Mouse (Mus musculus) midbrain, embryonic 15.5 days (tissue): Measurements from ENCODE around the gene Mark4. TPM values are rescaled to one million over a fixed set of nuclear protein-coding genes. Genes with fewer than 3 reads are reported as not detected.
A peak's percentile ranks its signal among the peaks of the same experiment; 100 is the strongest.

ENCODE experiments used
- ATAC-seq: fragments of 200-750 bp; cut with Nextera tagmentation; replicated peaks from 2 replicates; pipeline ENCODE4 v1.8.0; 2017; ENCODE audit warnings: moderate TSS enrichment
- H3K27ac ChIP-seq: fragments of 300-500 bp; sonication (generic); 2 replicates; pipeline ENCODE4 v1.5.1; 2015; ENCODE audit warnings: mild to moderate bottlenecking, inconsistent platforms
- H3K27me3 ChIP-seq: fragments of 300-500 bp; sonication (generic); replicated peaks from 2 replicates; pipeline ENCODE4 v1.6.1; 2015; ENCODE audit warnings: inconsistent platforms
- H3K36me3 ChIP-seq: fragments of 300-500 bp; sonication (generic); replicated peaks from 2 replicates; pipeline ENCODE4 v1.6.1; 2015; ENCODE audit warnings: inconsistent platforms
- H3K4me1 ChIP-seq: fragments of 300-500 bp; sonication (generic); 2 replicates; pipeline ENCODE4 v1.6.1; 2015; ENCODE audit warnings: inconsistent platforms
- H3K4me2 ChIP-seq: fragments of 300-500 bp; sonication (generic); 2 replicates; pipeline ENCODE4 v1.6.1; 2015; ENCODE audit warnings: inconsistent platforms, mild to moderate bottlenecking, moderate library complexity
- H3K4me3 ChIP-seq: fragments of 300-500 bp; sonication (generic); 2 replicates; pipeline ENCODE4 v1.5.1; 2015; ENCODE audit warnings: mild to moderate bottlenecking, inconsistent platforms
- H3K9ac ChIP-seq: fragments of 300-500 bp; sonication (generic); 2 replicates; pipeline ENCODE4 v1.6.1; 2015; ENCODE audit warnings: mild to moderate bottlenecking, inconsistent platforms
- H3K9me3 ChIP-seq: fragments of 300-500 bp; sonication (generic); 2 replicates; pipeline ENCODE4 v1.6.1; 2016; ENCODE audit warnings: inconsistent platforms
- WGBS: fragments of 180-500 bp; shearing (Covaris S2); methylation state at CpG from one replicate; pipeline ENCODE4 v1.1.7; 2015; ENCODE audit warnings: mixed read lengths; 5-methylcytosine and 5-hydroxymethylcytosine counted together
- polyA plus RNA-seq: library from polyadenylated mRNA; unstranded; fragments of >200 nt; fragmentation: Nextera tagmentation; extraction: Ambion mirVana; gene quantifications from 2 replicates; pipeline ENCODE4 v1.2.1, GENCODE M21; 2015

The Mark4 gene
- polyA plus RNA-seq, 1 experiment from 2014 or later, result 20.6 TPM

DNA sequence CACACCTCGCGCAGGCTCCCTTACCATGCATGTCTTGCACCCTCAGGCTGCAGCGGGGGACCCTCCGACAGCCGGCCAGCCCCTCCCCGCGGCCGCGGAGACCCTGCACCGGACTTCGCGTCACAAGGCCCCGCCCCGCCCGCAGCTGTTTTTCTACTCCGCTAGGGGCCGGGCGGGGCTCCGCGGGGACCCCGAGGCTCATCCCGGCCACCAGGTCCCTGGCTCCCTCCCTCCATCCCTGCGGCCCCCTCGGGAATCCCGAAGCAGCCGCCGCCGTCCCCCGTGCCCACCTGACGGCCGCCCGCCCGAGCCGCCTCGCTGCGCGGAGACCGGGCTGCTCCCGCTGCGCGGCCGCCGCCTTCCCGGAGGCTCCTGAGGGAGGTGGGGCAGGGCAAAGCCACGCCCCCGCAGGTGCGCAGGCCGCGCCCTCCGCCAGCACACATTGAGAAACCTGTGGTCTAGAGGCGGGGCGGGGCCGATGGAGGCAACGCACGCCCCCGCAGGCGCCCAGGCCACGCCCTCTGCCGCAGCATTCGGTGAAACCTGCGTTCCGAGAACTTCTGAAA is 54.8 kb downstream of the Mark4 start, which contains the start of gene Klc3:
Gene Klc3 (minus strand): TSS at position 374 of the 566 bp plus-strand sequence.
- Histone ChIP-seq H3K27ac (no peak within 1 kb of the TSS), H3K9ac (peak within 1 kb of the TSS; percentile 48), H3K4me3 (peak within 1 kb of the TSS; percentile 50), H3K36me3 (no peaks in the 10 kb centered on the region), H3K9me3 (no peaks in the 10 kb centered on the region), H3K4me2 (peak within 1 kb of the TSS; percentile 95), H3K4me1 (peaks cover 14% of the 10 kb centered on the region), H3K27me3 (peaks cover 45% of the 10 kb centered on the region)
- ATAC-seq, result no peak
- under 1% methylated on average over 59 of the region's 62 CpGs for WGBS

DNA sequence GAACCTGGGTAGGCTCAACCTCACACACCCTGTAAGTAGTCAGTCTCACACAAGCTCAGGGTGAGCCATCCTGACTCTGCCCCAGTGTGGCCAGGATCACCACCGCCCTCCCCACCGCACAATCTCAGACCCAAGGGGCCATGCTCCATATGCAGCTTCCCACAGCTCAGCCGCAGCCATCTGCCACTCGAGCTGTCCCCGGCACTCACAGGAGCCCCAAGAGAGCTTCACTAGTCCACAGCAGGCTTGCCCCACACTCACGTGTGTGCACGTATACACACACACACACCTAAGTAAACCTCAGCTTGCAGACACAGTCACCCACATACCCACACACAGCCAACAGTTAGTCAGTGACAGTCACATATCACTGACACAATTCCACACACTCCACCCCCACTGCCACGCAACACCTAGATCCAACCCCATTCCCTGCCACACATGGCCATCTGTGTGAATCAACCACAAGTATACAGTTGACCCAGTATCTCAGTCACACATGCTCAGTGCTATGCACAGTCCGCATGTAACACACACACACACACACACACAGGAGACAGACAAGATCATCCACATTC is 56.0 kb downstream of the Mark4 start:
- Histone ChIP-seq H3K4me2 (no peak overlapping the region), H3K27me3 (peaks cover 45% of the 10 kb centered on the region), H3K27ac (no peak overlapping the region), H3K9ac (no peak overlapping the region), H3K36me3 (no peaks in the 10 kb centered on the region), H3K4me1 (peaks cover 14% of the 10 kb centered on the region), H3K4me3 (no peak overlapping the region), H3K9me3 (no peaks in the 10 kb centered on the region)
- WGBS, result 65% methylated on average over 9 of the region's 9 CpGs
- no peak for ATAC-seq

DNA sequence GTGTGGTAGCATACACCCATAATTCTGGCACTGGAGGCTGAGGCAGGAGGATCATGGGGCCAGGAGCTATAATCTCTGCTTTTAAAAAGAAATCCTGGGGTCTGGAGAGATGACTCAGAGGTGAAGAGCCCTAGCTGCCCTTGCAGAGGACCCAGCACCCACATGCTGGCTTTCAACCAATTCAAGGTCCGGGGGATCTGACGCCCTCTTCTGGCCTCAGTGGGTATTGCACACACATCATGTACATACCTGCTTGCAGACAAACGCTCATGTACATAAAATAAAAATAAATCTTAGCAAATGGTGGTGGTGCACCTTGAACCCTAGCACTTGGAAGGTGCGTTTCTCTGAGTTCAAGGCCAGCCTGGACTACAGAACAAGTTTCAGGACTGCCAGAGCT is 57.7 kb downstream of the Mark4 start:
- WGBS, result 89% methylated on average over 4 of the region's 4 CpGs
- Histone ChIP-seq H3K36me3 (no peaks in the 10 kb centered on the region), H3K4me2 (no peak overlapping the region), H3K27me3 (peaks cover 41% of the 10 kb centered on the region), H3K4me1 (peaks cover 14% of the 10 kb centered on the region), H3K27ac (no peak overlapping the region), H3K9me3 (no peaks in the 10 kb centered on the region), H3K9ac (no peak overlapping the region), H3K4me3 (no peak overlapping the region)
- ATAC-seq, result no peak

DNA sequence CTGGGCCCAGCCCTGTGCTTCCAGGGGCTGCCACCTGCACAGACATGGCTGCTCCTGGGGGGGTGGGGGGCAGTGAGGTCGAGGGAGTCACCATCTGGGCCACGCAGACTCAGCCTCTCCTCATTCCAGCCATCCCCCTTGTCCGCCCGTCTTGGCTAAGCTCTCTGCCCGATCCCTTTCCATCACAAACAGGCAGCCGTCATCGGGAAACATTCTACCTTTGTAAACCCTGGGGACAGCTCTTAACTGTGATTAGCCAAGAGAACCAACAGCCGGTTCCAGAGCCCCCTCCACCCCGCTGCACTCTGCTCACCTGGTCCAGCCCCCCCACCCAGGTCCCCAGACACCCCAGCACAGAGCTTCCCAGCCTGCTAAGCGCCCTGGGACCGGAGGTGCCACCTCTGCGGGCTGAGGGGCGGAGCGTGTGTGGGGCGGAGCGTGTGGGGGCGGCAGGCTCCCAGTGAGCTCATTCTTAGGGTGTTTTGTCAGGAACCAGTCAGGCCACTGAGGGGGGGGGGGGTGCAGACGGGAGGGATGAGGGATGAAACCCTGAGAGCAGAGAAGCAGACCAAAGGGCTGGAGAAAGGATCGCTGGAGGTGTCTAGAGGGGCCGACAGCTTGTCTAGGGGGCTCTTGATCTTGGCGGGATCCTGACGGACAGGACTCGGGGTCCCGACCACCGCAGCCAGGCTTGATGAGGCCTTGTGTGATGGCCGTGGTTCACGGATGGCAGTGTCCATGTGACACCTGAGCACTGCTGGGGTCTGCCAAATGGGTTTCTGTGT is 58.9 kb downstream of the Mark4 start:
- no peak overlapping the region for H3K9ac ChIP-seq
- no peaks in the 10 kb centered on the region for H3K9me3 ChIP-seq
- H3K27me3 ChIP-seq, result peaks cover 35% of the 10 kb centered on the region
- H3K4me3 ChIP-seq, result peak overlapping the region; percentile 15; the same call in 1 of the 2 replicates
- peaks cover 6% of the 10 kb centered on the region; the same call in 1 of the 2 replicates for H3K36me3 ChIP-seq
- H3K4me1 ChIP-seq, result peaks cover 14% of the 10 kb centered on the region
- no peak; the same call in 1 of the 2 replicates for ATAC-seq
- H3K27ac ChIP-seq, result no peak overlapping the region
- H3K4me2 ChIP-seq, result peak overlapping the region; percentile 43
- 2% methylated on average over 25 of the region's 27 CpGs for WGBS

DNA sequence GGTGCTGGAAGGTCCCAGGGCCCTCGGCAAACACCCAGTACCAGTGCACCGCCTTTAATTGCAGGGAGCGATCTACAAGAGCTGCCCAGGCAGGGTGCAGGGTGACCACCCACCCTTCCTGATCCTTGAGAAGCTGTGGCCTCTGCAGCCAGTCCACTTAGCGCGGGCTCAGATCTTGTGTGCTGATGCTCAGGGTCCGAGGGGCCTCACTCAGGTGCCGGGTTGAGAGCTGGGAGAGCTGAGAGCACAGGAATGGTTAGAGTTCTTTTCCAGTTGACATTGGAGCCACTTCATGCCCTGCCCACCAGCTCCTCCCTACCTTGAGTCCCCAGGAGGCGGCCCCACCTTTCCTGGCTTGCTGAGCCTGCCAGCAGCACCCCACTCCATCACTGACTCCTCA is 64.1 kb downstream of the Mark4 start:
- Histone ChIP-seq H3K9ac (no peak overlapping the region), H3K27ac (no peak overlapping the region), H3K36me3 (peaks cover 51% of the 10 kb centered on the region), H3K4me2 (no peak overlapping the region), H3K27me3 (peaks cover 4% of the 10 kb centered on the region; the same call in 1 of the 2 replicates), H3K4me3 (no peak overlapping the region), H3K4me1 (no peaks in the 10 kb centered on the region), H3K9me3 (no peaks in the 10 kb centered on the region)
- 91% methylated on average over 8 of the region's 8 CpGs for WGBS
- no peak for ATAC-seq

DNA sequence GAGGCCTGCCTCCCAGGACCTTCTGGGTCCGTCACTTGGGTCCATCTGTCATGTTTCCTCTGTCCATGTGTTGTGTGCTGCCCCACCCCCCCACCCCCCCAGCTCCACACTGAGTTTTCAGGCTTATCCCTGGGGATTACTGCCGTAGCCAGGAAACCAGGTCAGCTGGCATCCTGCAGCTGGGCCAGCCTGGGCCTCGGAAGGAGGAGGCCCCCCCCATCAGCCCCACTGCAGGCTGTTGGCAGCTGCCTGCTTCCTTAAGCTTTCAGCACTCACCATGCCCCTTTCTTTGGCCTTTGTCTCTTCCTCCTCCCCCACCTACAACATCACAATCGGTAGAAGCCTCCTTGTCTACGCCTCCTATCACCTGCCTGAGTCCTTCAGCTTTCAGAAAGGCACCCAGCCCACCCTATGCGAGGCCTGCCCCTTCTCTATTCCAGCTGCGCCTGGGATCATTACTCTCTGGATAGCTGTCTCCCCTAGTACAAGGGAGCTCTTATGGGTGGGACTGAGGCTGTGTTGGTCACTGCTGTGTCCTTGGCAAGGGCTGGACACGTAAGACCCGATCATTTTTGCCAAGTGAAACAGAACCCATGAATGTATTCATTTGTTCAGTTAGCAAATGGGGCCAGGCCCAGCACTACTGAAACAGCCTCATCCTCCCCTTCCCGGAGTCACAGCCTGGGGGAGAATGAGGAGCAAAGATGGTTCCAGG is 69.8 kb downstream of the Mark4 start:
- H3K4me3 ChIP-seq, result no peak overlapping the region
- H3K27ac ChIP-seq, result peak overlapping the region; percentile 64
- H3K4me1 ChIP-seq, result peaks cover 17% of the 10 kb centered on the region
- no peak overlapping the region for H3K4me2 ChIP-seq
- H3K9ac ChIP-seq, result no peak overlapping the region; the same call in 1 of the 2 replicates
- peak; percentile 44; the same call in 1 of the 2 replicates for ATAC-seq
- 44% methylated on average over 10 of the region's 10 CpGs for WGBS
- H3K27me3 ChIP-seq, result no peaks in the 10 kb centered on the region
- peaks cover 62% of the 10 kb centered on the region for H3K36me3 ChIP-seq
- H3K9me3 ChIP-seq, result no peaks in the 10 kb centered on the region

DNA sequence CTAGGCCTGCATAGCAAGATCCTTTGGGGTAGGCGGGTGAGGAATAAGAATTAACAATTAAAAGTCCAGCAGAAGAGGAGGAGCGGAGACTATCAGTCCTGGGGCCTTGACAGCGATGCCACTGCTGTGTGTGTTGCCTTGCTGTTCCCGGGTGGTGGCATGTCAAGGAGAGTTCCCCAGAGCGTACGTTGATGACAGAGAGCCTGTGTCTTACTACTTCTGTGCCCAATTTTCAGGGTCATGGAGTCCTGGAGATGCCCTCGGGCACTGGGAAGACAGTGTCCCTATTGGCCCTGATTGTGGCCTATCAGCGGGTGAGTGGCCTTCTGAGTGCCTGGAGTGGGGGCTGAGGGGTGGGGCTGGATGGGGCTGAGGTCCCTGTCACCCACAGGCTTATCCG is 74.9 kb downstream of the Mark4 start:
- WGBS, result 91% methylated on average over 9 of the region's 9 CpGs
- H3K36me3 ChIP-seq, result peaks cover 19% of the 10 kb centered on the region
- no peaks in the 10 kb centered on the region for H3K27me3 ChIP-seq
- no peak for ATAC-seq
- no peak overlapping the region for H3K27ac ChIP-seq
- H3K9me3 ChIP-seq, result no peaks in the 10 kb centered on the region
- peaks cover 29% of the 10 kb centered on the region for H3K4me1 ChIP-seq
- H3K4me3 ChIP-seq, result no peak overlapping the region
- no peak overlapping the region for H3K9ac ChIP-seq
- H3K4me2 ChIP-seq, result no peak overlapping the region

DNA sequence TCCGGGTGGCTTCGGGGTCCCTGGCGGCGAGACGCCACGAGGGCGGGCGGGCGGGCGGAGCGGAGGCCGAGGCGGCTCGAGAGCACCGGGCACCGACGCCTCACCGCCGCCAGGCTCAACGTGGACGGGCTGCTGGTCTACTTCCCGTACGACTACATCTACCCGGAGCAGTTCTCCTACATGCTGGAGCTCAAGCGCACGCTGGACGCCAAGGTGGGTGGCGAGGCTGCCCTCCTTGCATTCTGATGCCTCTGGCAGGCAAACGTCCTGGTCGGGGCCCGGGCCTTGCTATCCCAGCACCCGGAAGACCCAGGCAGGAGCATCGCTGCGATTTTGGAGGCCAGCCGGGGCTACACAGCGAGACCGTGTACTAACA is 76.5 kb downstream of the Mark4 start:
- H3K27ac ChIP-seq, result peak overlapping the region; percentile 69
- WGBS, result under 1% methylated on average over 35 of the region's 37 CpGs
- H3K4me2 ChIP-seq, result peak overlapping the region; percentile 90
- H3K4me1 ChIP-seq, result peaks cover 21% of the 10 kb centered on the region
- peak overlapping the region; percentile 97 for H3K4me3 ChIP-seq
- no peaks in the 10 kb centered on the region for H3K9me3 ChIP-seq
- no peaks in the 10 kb centered on the region for H3K27me3 ChIP-seq
- peak overlapping the region; percentile 89 for H3K9ac ChIP-seq
- peaks cover 10% of the 10 kb centered on the region for H3K36me3 ChIP-seq
- peak; percentile 67 for ATAC-seq

DNA sequence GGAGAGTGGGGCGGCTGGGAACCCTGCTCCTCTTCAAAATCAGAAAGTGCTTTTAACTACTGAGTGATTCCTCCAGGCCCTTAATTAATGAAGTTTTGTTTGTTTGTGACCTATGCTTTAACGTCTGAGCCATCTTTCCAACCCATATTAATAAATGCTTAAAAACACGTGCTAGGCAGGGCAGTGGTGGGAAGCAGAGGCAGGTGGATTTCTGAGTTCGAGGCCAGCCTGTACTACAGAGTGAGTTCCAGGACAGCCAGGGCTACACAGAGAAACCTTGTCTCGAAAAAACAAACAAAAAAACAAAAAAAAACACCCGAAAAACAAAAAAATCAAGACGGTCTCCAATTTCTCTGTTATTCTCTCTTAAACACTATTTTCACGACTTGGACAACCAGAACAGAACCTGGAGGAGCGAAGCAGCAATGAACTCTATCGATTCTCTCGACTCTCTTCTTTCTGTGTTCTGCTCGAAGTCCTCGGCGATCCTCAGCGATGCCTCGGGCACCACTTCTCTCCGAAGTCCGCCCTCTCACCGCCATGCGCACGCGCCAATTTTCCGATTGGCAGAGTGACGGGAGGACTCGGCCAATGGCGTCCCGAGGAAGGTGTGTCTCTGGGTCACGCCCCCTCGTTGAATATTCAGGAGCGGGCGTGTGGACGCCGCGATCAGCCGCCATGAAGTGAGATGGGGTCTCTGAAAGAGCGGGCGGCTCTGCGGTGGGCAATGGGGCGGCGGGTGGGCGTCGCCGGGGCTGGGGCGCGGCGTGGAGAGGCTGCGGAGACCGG is 77.0 kb downstream of the Mark4 start, which contains the start of gene Ercc2:
Gene Ercc2 (plus strand): TSS at position 634 of the 789 bp plus-strand sequence.
- Histone ChIP-seq H3K27me3 (no peaks in the 10 kb centered on the region), H3K9me3 (no peaks in the 10 kb centered on the region), H3K36me3 (peaks cover 7% of the 10 kb centered on the region), H3K4me3 (peak within 1 kb of the TSS; percentile 97), H3K4me2 (peak within 1 kb of the TSS; percentile 90), H3K9ac (peak within 1 kb of the TSS; percentile 89), H3K27ac (peak within 1 kb of the TSS; percentile 69), H3K4me1 (peaks cover 21% of the 10 kb centered on the region)
- WGBS, result 7% methylated on average over 48 of the region's 48 CpGs
- peak; percentile 96 for ATAC-seq

DNA sequence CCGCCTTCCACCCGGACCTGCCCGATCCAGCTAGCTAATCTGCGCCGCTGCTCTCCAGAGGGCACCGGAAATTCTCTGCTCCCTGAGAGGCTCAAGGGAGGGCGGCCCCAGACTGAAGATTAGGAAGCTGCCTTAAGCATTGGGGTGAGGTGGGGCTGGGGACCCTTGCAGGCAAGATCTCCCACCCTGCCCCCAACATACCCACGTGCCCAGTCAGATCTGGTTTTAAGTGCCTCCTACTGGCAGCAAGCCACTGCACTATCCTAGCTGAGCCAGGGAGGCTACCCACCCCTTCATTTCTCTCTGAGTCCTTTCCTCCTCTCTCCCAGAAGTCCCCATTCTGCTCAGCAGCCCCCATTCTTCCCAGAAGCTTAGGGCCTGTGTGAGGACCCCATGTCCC is 80.6 kb downstream of the Mark4 start:
- H3K9me3 ChIP-seq, result no peaks in the 10 kb centered on the region
- H3K4me1 ChIP-seq, result peaks cover 8% of the 10 kb centered on the region
- no peak overlapping the region for H3K4me2 ChIP-seq
- H3K4me3 ChIP-seq, result no peak overlapping the region
- no peak overlapping the region for H3K9ac ChIP-seq
- H3K27me3 ChIP-seq, result no peaks in the 10 kb centered on the region
- 64% methylated on average over 8 of the region's 8 CpGs for WGBS
- H3K27ac ChIP-seq, result no peak overlapping the region
- no peaks in the 10 kb centered on the region for H3K36me3 ChIP-seq
- ATAC-seq, result no peak

DNA sequence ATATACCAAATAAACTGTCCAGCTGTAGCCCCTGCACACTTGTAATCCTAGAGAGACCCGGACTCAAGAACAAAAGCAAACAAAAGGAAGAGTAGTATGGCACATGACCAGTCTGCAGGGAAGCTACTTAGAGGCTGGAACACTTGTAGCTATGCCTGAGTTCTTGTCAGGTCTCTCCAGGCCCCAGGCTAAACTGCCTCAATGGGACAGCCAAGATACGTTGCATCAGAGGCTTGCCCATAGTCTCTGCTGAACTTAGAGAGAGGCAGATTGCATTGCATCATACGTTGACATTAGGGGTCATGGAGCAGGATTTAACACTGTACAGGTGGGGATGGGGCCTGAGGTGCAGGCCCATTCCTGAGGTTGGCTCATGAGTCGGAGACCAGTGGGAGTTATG is 82.6 kb downstream of the Mark4 start:
- no peak for ATAC-seq
- H3K36me3 ChIP-seq, result no peaks in the 10 kb centered on the region
- no peak overlapping the region for H3K9ac ChIP-seq
- no peak overlapping the region for H3K4me2 ChIP-seq
- no peaks in the 10 kb centered on the region for H3K4me1 ChIP-seq
- H3K27me3 ChIP-seq, result no peaks in the 10 kb centered on the region
- H3K27ac ChIP-seq, result no peak overlapping the region
- no peaks in the 10 kb centered on the region for H3K9me3 ChIP-seq
- H3K4me3 ChIP-seq, result no peak overlapping the region
- 90% methylated on average over 4 of the region's 4 CpGs for WGBS
